In genomic region chr4:155757011-155757410, GRCm38 (mm10) we compare ENCODE assay signal across 25 mouse cellular contexts. TPM values are rescaled to one million over a fixed set of nuclear protein-coding genes. Genes with fewer than 3 reads are reported as not detected.
DNase-seq lines count a peak whose midpoint lies in the region; ATAC-seq lines count a peak whose summit lies in the region.
"Had no signal": no experiment of that assay in that cellular context is flagged by ENCODE, and none has a peak within 500 bp of the region (broad histone marks: within the 10 kb centered on the region; RNA-seq: fewer than 3 reads in every experiment).

No protein-coding gene starts in this region.

- H3K9ac ChIP-seq in heart, embryonic 12.5 days, result peak overlapping the region; percentile 40; the same call in 1 of the 2 replicates
- no peak overlapping the region for H3K9ac ChIP-seq in heart, embryonic 16.5 days (ENCODE audit: low read length)
- H3K9ac ChIP-seq: embryonic facial prominence, embryonic 13.5 days; forebrain, embryonic 12.5 days; hindbrain, embryonic 15.5 days; kidney, embryonic 15.5 days had no signal

- peaks cover 54% of the 10 kb centered on the region for H3K36me3 ChIP-seq in heart, embryonic 12.5 days
- H3K36me3 ChIP-seq in heart, embryonic 16.5 days (ENCODE audit: control insufficient read depth, insufficient read depth), result peaks cover 39% of the 10 kb centered on the region

- DNase-seq in heart, postnatal 36 days, result no peak
- no peak for DNase-seq in heart, postnatal 25 days (ENCODE audit: low spot score)
- DNase-seq in adipocyte (ENCODE audit: low spot score), result peak; percentile 60
- peak; percentile 26 for DNase-seq in heart, postnatal 4 days
- DNase-seq in frontal cortex, adult 2 months (ENCODE audit: extremely low spot score in 1 of 2, low spot score in 1 of 2), result no peak
- DNase-seq: adrenal gland, postnatal 10 days; cerebellum, adult 11 months; cerebellum, adult 8-10 months; cerebellum, postnatal 25 days; gastrocnemius, postnatal 25 days; kidney, adult 2 months had no signal

- H3K9me3 ChIP-seq in heart, embryonic 12.5 days (replicated peaks), result no peaks in the 10 kb centered on the region
- H3K9me3 ChIP-seq in heart, embryonic 16.5 days (replicated peaks; ENCODE audit: control insufficient read depth, low read length), result no peaks in the 10 kb centered on the region
- H3K9me3 ChIP-seq: embryonic facial prominence, embryonic 13.5 days; forebrain, embryonic 12.5 days; G1E; hindbrain, embryonic 15.5 days; kidney, embryonic 15.5 days had no signal

- H3K4me2 ChIP-seq in heart, embryonic 12.5 days, result no peak overlapping the region
- peak overlapping the region; percentile 48 for H3K4me2 ChIP-seq in heart, embryonic 16.5 days (ENCODE audit: low read depth, low read length)
- H3K4me2 ChIP-seq: embryonic facial prominence, embryonic 13.5 days; forebrain, embryonic 12.5 days; hindbrain, embryonic 15.5 days; kidney, embryonic 15.5 days had no signal

- no peak for ATAC-seq in heart, embryonic 12.5 days (ENCODE audit: insufficient number of reproducible peaks, low FRiP score)
- no peak; the same call in 1 of the 2 replicates for ATAC-seq in heart, embryonic 16.5 days (replicated peaks; ENCODE audit: extremely low read depth, insufficient read depth, low FRiP score)
- ATAC-seq: forebrain, embryonic 16.5 days; intestine, embryonic 16.5 days had no signal

- intact Hi-C loops in heart, postnatal 36 days (cut with DNase I), result loop anchor here (5.0 kb wide), 1 partner anchor 35 kb away; no protein-coding TSS in a partner anchor
- intact Hi-C loops in heart, postnatal 25 days (cut with DNase I), result no loop called here

- no peaks in the 10 kb centered on the region for H3K27me3 ChIP-seq in heart, embryonic 12.5 days (replicated peaks)
- H3K27me3 ChIP-seq in heart, embryonic 16.5 days (ENCODE audit: control insufficient read depth, insufficient read depth, low read length), result no peaks in the 10 kb centered on the region
- H3K27me3 ChIP-seq: embryonic facial prominence, embryonic 13.5 days; forebrain, embryonic 12.5 days; hindbrain, embryonic 15.5 days; kidney, embryonic 15.5 days had no signal

- no peak overlapping the region for H3K27ac ChIP-seq in heart, embryonic 12.5 days (ENCODE audit: poor library complexity, severe bottlenecking)
- peak overlapping the region; percentile 37; the same call in 1 of the 2 replicates for H3K27ac ChIP-seq in heart, embryonic 16.5 days (ENCODE audit: low read length)
- H3K27ac ChIP-seq: embryonic facial prominence, embryonic 13.5 days; forebrain, embryonic 12.5 days; hindbrain, embryonic 15.5 days; kidney, embryonic 15.5 days had no signal

- H3K4me1 ChIP-seq in heart, embryonic 12.5 days (replicated peaks), result peaks cover 32% of the 10 kb centered on the region
- peaks cover 34% of the 10 kb centered on the region for H3K4me1 ChIP-seq in heart, embryonic 16.5 days (ENCODE audit: control insufficient read depth, insufficient read depth, low read length)

- WGBS in heart, embryonic 12.5 days, result 78% methylated on average over 12 of the region's 12 CpGs
- WGBS in heart, embryonic 16.5 days, result 51% methylated on average over 12 of the region's 12 CpGs

- H3K4me3 ChIP-seq in heart, embryonic 12.5 days, result no peak overlapping the region
- no peak overlapping the region for H3K4me3 ChIP-seq in heart, embryonic 16.5 days (ENCODE audit: low read length)
- H3K4me3 ChIP-seq: embryonic facial prominence, embryonic 13.5 days; forebrain, embryonic 12.5 days; hindbrain, embryonic 15.5 days; kidney, embryonic 15.5 days had no signal

RNA-seq across cellular contexts. Expression of gene Atad3a, which starts 3.9 kb away (rescaled TPM):
- 102 and 104 TPM in 2 replicates for polyA plus RNA-seq in heart, embryonic 12.5 days (2016; fragmentation: Nextera tagmentation; extraction: Ambion mirVana)
- 10 to 100 TPM; 45.1 to 45.9 TPM for total RNA-seq in heart, postnatal 36 days (2021)
- 123 TPM in 2 replicates for polyA plus RNA-seq in heart, embryonic 16.5 days (2015; fragmentation: Nextera tagmentation; extraction: Ambion mirVana)
- total RNA-seq in heart, postnatal 25 days (2021), result 10 to 100 TPM; 49.6 to 50.3 TPM
- total RNA-seq in heart, postnatal 4 days (2021), result 10 to 100 TPM; 82.7 to 89.7 TPM
- polyA plus RNA-seq in frontal cortex, adult 2 months (2012; rRNA removed), result 88.4 and 95.8 TPM in 2 replicates

RNA-seq across cellular contexts. Expression of gene Vwa1, which starts 17.5 kb away (rescaled TPM):
- polyA plus RNA-seq in heart, embryonic 12.5 days (2016; fragmentation: Nextera tagmentation; extraction: Ambion mirVana), result 1.7 TPM in 2 replicates
- total RNA-seq in heart, postnatal 36 days (2021), result 1 to 10 TPM; 6.6 to 7.9 TPM
- 8.3 and 8.7 TPM in 2 replicates for polyA plus RNA-seq in heart, embryonic 16.5 days (2015; fragmentation: Nextera tagmentation; extraction: Ambion mirVana)
- total RNA-seq in heart, postnatal 25 days (2021), result 1 to 10 TPM; 7.9 to 9.4 TPM
- total RNA-seq in heart, postnatal 4 days (2021), result 10 to 100 TPM; 11.5 to 12.5 TPM
- polyA plus RNA-seq in frontal cortex, adult 2 months (2012; rRNA removed), result 30.7 and 31.8 TPM in 2 replicates

RNA-seq across cellular contexts. Expression of gene Tmem240, which starts 22.4 kb away (rescaled TPM):
- polyA plus RNA-seq in heart, embryonic 12.5 days (2016; fragmentation: Nextera tagmentation; extraction: Ambion mirVana), result 0.63 and 0.67 TPM in 2 replicates
- under 1 TPM; 0.19 to 0.42 TPM for total RNA-seq in heart, postnatal 36 days (2021)
- 0.54 and 0.59 TPM in 2 replicates for polyA plus RNA-seq in heart, embryonic 16.5 days (2015; fragmentation: Nextera tagmentation; extraction: Ambion mirVana)
- under 1 TPM; 0.60 to 0.87 TPM for total RNA-seq in heart, postnatal 25 days (2021)
- total RNA-seq in heart, postnatal 4 days (2021), result under 1 TPM; 0.36 to 0.43 TPM
- polyA plus RNA-seq in frontal cortex, adult 2 months (2012; rRNA removed), result 62.9 and 63.6 TPM in 2 replicates

RNA-seq across cellular contexts. Expression of gene Tmem88b, which starts 28.7 kb away (rescaled TPM):
- polyA plus RNA-seq in heart, embryonic 12.5 days (2016; fragmentation: Nextera tagmentation; extraction: Ambion mirVana), result 7.0 and 7.2 TPM in 2 replicates
- 1 to 10 TPM in 1 of 2 experiments, under 1 TPM in 1; 0.64 to 1.3 TPM for total RNA-seq in heart, postnatal 36 days (2021)
- polyA plus RNA-seq in heart, embryonic 16.5 days (2015; fragmentation: Nextera tagmentation; extraction: Ambion mirVana), result 1.4 and 1.8 TPM in 2 replicates
- total RNA-seq in heart, postnatal 25 days (2021), result under 1 TPM; 0.75 to 0.84 TPM
- 1 to 10 TPM; 4.6 to 4.9 TPM for total RNA-seq in heart, postnatal 4 days (2021)
- polyA plus RNA-seq in frontal cortex, adult 2 months (2012; rRNA removed), result 24.2 and 26.8 TPM in 2 replicates
- polyA plus RNA-seq: G1E had no signal

RNA-seq across cellular contexts. Expression of gene Ankrd65, which starts 33.2 kb away (rescaled TPM):
- not detected in 2 replicates for polyA plus RNA-seq in heart, embryonic 12.5 days (2016; fragmentation: Nextera tagmentation; extraction: Ambion mirVana)
- not detected for total RNA-seq in heart, postnatal 36 days (2021)
- 0.30 TPM in 1 of 2 replicates, not detected in the other for polyA plus RNA-seq in heart, embryonic 16.5 days (2015; fragmentation: Nextera tagmentation; extraction: Ambion mirVana)
- not detected for total RNA-seq in heart, postnatal 25 days (2021)
- not detected for total RNA-seq in heart, postnatal 4 days (2021)
- polyA plus RNA-seq in frontal cortex, adult 2 months (2012; rRNA removed), result not detected in 2 replicates
- total RNA-seq: adrenal gland, postnatal 10 days; adrenal gland, postnatal 4 days; G1E; gastrocnemius, adult 18-20 months; gastrocnemius, postnatal 25 days; heart, adult 18-20 months had no signal
- polyA plus RNA-seq: brain, embryonic 14.5 days; forebrain, embryonic 12.5 days; forebrain, embryonic 16.5 days; G1E; hindbrain, embryonic 11.5 days; hindbrain, embryonic 15.5 days; intestine, embryonic 16.5 days had no signal

Comparison
In these comparisons a context has a peak if more than half of its experiments do, and no peak if none do; other contexts are left out.
1. DNase-seq: peak in adipocyte (single experiment) and heart, postnatal 4 days (single experiment); none in heart, postnatal 36 days (0 of 2), heart, postnatal 25 days (single experiment) and frontal cortex, adult 2 months (0 of 2).